ENCODE assay signal across 11 mouse cellular contexts in the genomic region with DNA sequence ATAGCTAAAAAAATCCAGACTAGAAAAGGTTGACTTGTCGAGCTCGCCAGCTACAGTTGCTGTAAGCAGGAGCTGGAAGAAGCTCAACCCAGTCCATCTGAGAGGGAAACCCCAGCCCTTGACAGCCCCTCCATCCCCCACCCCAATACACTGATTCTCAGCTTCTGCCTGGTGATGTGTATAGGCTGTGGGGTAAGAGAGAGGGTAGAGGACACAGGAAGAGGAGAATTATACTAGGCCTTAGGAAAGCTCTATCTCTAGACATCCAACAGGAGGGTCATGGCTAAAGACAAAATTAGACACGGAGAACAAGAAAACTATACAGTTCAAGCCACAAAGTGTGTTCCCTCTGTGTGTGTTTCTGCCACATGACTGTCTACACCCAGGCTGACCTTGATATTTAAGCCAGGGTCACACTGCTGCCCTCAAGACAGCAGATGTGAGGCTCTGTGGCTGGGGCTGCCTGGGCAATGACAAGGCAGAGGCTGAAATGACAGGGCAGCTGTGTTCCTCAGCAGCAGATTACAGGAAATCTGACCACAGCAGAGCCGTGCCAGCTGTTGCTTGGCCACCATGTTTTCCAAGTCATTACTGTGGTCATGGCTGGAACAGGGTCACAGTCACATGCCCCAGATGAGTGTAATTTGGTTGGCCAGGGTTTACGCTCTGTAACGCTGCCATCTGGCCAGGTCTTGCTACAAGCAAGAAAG.
DNase-seq lines count a peak whose midpoint lies in the region; ATAC-seq and TF ChIP-seq lines count a peak whose summit lies in the region.
"Had no signal": no experiment of that assay in that cellular context is flagged by ENCODE, and none has a peak within 500 bp of the region (broad histone marks: within the 10 kb centered on the region; RNA-seq: fewer than 3 reads in every experiment).

No protein-coding gene starts in this region.

- intact Hi-C loops in left cerebral cortex, postnatal 36 days (cut with DNase I) = no loop called here

- H3K27ac ChIP-seq in limb, embryonic 11.5 days (replicated peaks; ENCODE audit: low read depth, low read length) = no peak overlapping the region
- H3K27ac ChIP-seq in limb, embryonic 10.5 days = no peak overlapping the region
- no peak overlapping the region for H3K27ac ChIP-seq in forebrain, postnatal 0 days (ENCODE audit: low read depth, low read length)
- H3K27ac ChIP-seq: midbrain, embryonic 12.5 days had no signal

- no peak overlapping the region for H3K4me2 ChIP-seq in limb, embryonic 11.5 days (ENCODE audit: low read depth, severe bottlenecking)
- H3K4me2 ChIP-seq in forebrain, postnatal 0 days (ENCODE audit: low read depth) = no peak overlapping the region
- H3K4me2 ChIP-seq: midbrain, embryonic 12.5 days had no signal

- 75% methylated on average over 6 of the region's 6 CpGs for WGBS in limb, embryonic 11.5 days
- WGBS in limb, embryonic 10.5 days = 80% methylated on average over 6 of the region's 6 CpGs
- 89% methylated on average over 6 of the region's 6 CpGs for WGBS in forebrain, postnatal 0 days

- no peak for TF ChIP-seq CTCF in forebrain, postnatal 0 days (IDR thresholded peaks at IDR 0.05; ENCODE audit: low read depth)

- no peak overlapping the region for H3K4me3 ChIP-seq in limb, embryonic 11.5 days (ENCODE audit: low read depth, low read length)
- no peak overlapping the region for H3K4me3 ChIP-seq in limb, embryonic 10.5 days
- no peak overlapping the region for H3K4me3 ChIP-seq in forebrain, postnatal 0 days (ENCODE audit: low read depth, low read length)
- H3K4me3 ChIP-seq: erythroblast, embryonic 14.5 days; midbrain, embryonic 12.5 days had no signal

- peak; percentile 28 for DNase-seq in limb, embryonic 11.5 days (ENCODE audit: low spot score)
- DNase-seq in limb, embryonic 10.5 days (ENCODE audit: low spot score) = no peak
- peak; percentile 98 for DNase-seq in fibroblast of lung, adult 2 months (ENCODE audit: low read depth)
- peak; percentile 27 to 42 for DNase-seq in kidney, postnatal 4 days
- DNase-seq in forebrain, postnatal 0 days = no peak
- DNase-seq in layer of hippocampus, adult 9-11 months = no peak
- no peak for DNase-seq in left cerebral cortex, postnatal 36 days (ENCODE audit: low spot score in 2 of 2)

- H3K36me3 ChIP-seq in limb, embryonic 11.5 days (ENCODE audit: control insufficient read depth, insufficient read depth, low read length) = no peaks in the 10 kb centered on the region
- H3K36me3 ChIP-seq in limb, embryonic 10.5 days = no peaks in the 10 kb centered on the region
- no peaks in the 10 kb centered on the region for H3K36me3 ChIP-seq in forebrain, postnatal 0 days (ENCODE audit: insufficient read depth)
- H3K36me3 ChIP-seq: G1E; midbrain, embryonic 12.5 days had no signal

- H3K4me1 ChIP-seq in limb, embryonic 11.5 days (ENCODE audit: control insufficient read depth, insufficient read depth, low read length) = no peaks in the 10 kb centered on the region
- H3K4me1 ChIP-seq in limb, embryonic 10.5 days = peaks cover 9% of the 10 kb centered on the region
- H3K4me1 ChIP-seq in forebrain, postnatal 0 days (ENCODE audit: insufficient read depth) = no peaks in the 10 kb centered on the region
- H3K4me1 ChIP-seq: midbrain, embryonic 12.5 days had no signal

- ATAC-seq in limb, embryonic 11.5 days (ENCODE audit: insufficient number of reproducible peaks, low FRiP score, low TSS enrichment, low read depth) = peak; percentile 62; the same call in 1 of the 2 replicates
- ATAC-seq in neutrophil, adult 5-6 weeks (ENCODE audit: extremely low read depth, insufficient number of reproducible peaks, low FRiP score, poor library complexity, severe bottlenecking) = 0 out of 2 replicates have a peak, but pooled peaks have one; percentile 14
- ATAC-seq in forebrain, postnatal 0 days = no peak

- H3K27me3 ChIP-seq in limb, embryonic 11.5 days (ENCODE audit: control insufficient read depth, insufficient read depth, low read length) = no peaks in the 10 kb centered on the region
- no peaks in the 10 kb centered on the region for H3K27me3 ChIP-seq in limb, embryonic 10.5 days (ENCODE audit: low read depth, poor library complexity, severe bottlenecking)
- H3K27me3 ChIP-seq in forebrain, postnatal 0 days (ENCODE audit: insufficient read depth, low read length) = no peaks in the 10 kb centered on the region
- H3K27me3 ChIP-seq: midbrain, embryonic 12.5 days had no signal

- no peak overlapping the region for H3K9ac ChIP-seq in limb, embryonic 11.5 days (ENCODE audit: low read length)
- no peak overlapping the region for H3K9ac ChIP-seq in forebrain, postnatal 0 days
- H3K9ac ChIP-seq: midbrain, embryonic 12.5 days had no signal

- no peaks in the 10 kb centered on the region for H3K9me3 ChIP-seq in limb, embryonic 11.5 days (ENCODE audit: control insufficient read depth, low read length)
- no peaks in the 10 kb centered on the region for H3K9me3 ChIP-seq in limb, embryonic 10.5 days (replicated peaks)
- no peaks in the 10 kb centered on the region for H3K9me3 ChIP-seq in forebrain, postnatal 0 days (ENCODE audit: low read length)
- H3K9me3 ChIP-seq: G1E; midbrain, embryonic 12.5 days had no signal

Comparison
In these comparisons a context has a peak if more than half of its experiments do, and no peak if none do; other contexts are left out.
1. DNase-seq: peak in limb, embryonic 11.5 days (single experiment), fibroblast of lung, adult 2 months (single experiment) and kidney, postnatal 4 days (2 of 2); none in limb, embryonic 10.5 days (single experiment), forebrain, postnatal 0 days (single experiment), layer of hippocampus, adult 9-11 months (single experiment) and left cerebral cortex, postnatal 36 days (0 of 2).